Comparison of ENCODE assay signal across 20 mouse cellular contexts in genomic region chr10:93518620-93519019, GRCm38 (mm10). TPM values are rescaled to one million over a fixed set of nuclear protein-coding genes. Genes with fewer than 3 reads are reported as not detected.
"Had no signal": no experiment of that assay in that cellular context is flagged by ENCODE, and none has a peak within 500 bp of the region (broad histone marks: within the 10 kb centered on the region; RNA-seq: fewer than 3 reads in every experiment).

No protein-coding gene starts in this region.

- DNase-seq: lung, adult 2 months; lung, postnatal 14 days; lung, postnatal 36 days; right cerebral cortex, postnatal 14 days; thymus, adult 18-20 months; thymus, postnatal 14 days; thymus, postnatal 36 days had no signal

- H3K4me1 ChIP-seq: midbrain, embryonic 13.5 days; midbrain, embryonic 15.5 days; neural tube, embryonic 12.5 days; stomach, embryonic 15.5 days had no signal

- H3K4me3 ChIP-seq: lung, embryonic 15.5 days; megakaryocyte, embryonic 14.5 days; midbrain, embryonic 13.5 days; midbrain, embryonic 15.5 days; neural tube, embryonic 12.5 days; stomach, embryonic 15.5 days had no signal

- H3K9ac ChIP-seq: lung, embryonic 15.5 days; midbrain, embryonic 13.5 days; midbrain, embryonic 15.5 days; neural tube, embryonic 12.5 days; stomach, embryonic 15.5 days had no signal

- H3K36me3 ChIP-seq: lung, embryonic 15.5 days; midbrain, embryonic 13.5 days; midbrain, embryonic 15.5 days; neural tube, embryonic 12.5 days; stomach, embryonic 15.5 days had no signal

- ATAC-seq: lung, postnatal 0 days; midbrain, embryonic 13.5 days; midbrain, embryonic 15.5 days had no signal

- H3K9me3 ChIP-seq: lung, embryonic 15.5 days; megakaryocyte, embryonic 14.5 days; midbrain, embryonic 13.5 days; midbrain, embryonic 15.5 days; neural tube, embryonic 12.5 days; stomach, embryonic 15.5 days had no signal

- H3K27me3 ChIP-seq: lung, embryonic 15.5 days; midbrain, embryonic 13.5 days; midbrain, embryonic 15.5 days; neural tube, embryonic 12.5 days; stomach, embryonic 15.5 days had no signal

- H3K27ac ChIP-seq: lung, embryonic 15.5 days; macrophage; midbrain, embryonic 13.5 days; midbrain, embryonic 15.5 days; neural tube, embryonic 12.5 days; stomach, embryonic 15.5 days had no signal

- H3K4me2 ChIP-seq: lung, embryonic 15.5 days; midbrain, embryonic 11.5 days; midbrain, embryonic 13.5 days; midbrain, embryonic 15.5 days; neural tube, embryonic 12.5 days; stomach, embryonic 15.5 days had no signal

RNA-seq across cellular contexts. Expression of gene Amdhd1, which starts 21.2 kb away (rescaled TPM):
- total RNA-seq: midbrain, postnatal 0 days; monocyte, adult 5-6 weeks; neutrophil, adult 5-6 weeks had no signal
- polyA plus RNA-seq: neural tube, embryonic 12.5 days; neural tube, embryonic 14.5 days had no signal

RNA-seq across cellular contexts. Expression of gene Ccdc38, which starts 21.8 kb away (rescaled TPM):
- total RNA-seq: monocyte, adult 5-6 weeks; neutrophil, adult 5-6 weeks had no signal
- polyA plus RNA-seq: macrophage had no signal

RNA-seq across cellular contexts. Expression of gene Hal, which starts 30.1 kb away (rescaled TPM):
- total RNA-seq: monocyte, adult 5-6 weeks had no signal
- polyA plus RNA-seq: lung, embryonic 15.5 days; lung, postnatal 0 days; midbrain, embryonic 11.5 days had no signal
